In genomic region chr16:42275518-42276215, GRCm38 (mm10) we compare ENCODE assay signal across 8 mouse cellular contexts.
DNase-seq lines count a peak whose midpoint lies in the region; ATAC-seq lines count a peak whose summit lies in the region.

No protein-coding gene starts in this region.

- peak; percentile 41 for DNase-seq in embryo, embryonic 10.5 days (ENCODE audit: low spot score)
- DNase-seq in embryo, embryonic 9.5 days (ENCODE audit: extremely low spot score): no peak
- peak; percentile 39 for DNase-seq in right cerebral cortex, postnatal 4 days
- DNase-seq in right cerebral cortex, adult 18-20 months: no peak
- DNase-seq in layer of hippocampus, postnatal 14 days (ENCODE audit: low spot score in 2 of 2): peak; percentile 39 to 66
- DNase-seq in retina, embryonic 14.5 days (ENCODE audit: low spot score): peak; percentile 51
- no peak for DNase-seq in frontal cortex, adult 2 months (ENCODE audit: extremely low spot score in 1 of 2, low spot score in 1 of 2)

- ATAC-seq in erythroblast, adult 5-6 weeks (replicated peaks; ENCODE audit: low FRiP score, poor library complexity, severe bottlenecking): no peak

Comparison
In these comparisons a context has a peak if more than half of its experiments do, and no peak if none do; other contexts are left out.
1. DNase-seq: peak in embryo, embryonic 10.5 days (single experiment), right cerebral cortex, postnatal 4 days (single experiment), layer of hippocampus, postnatal 14 days (2 of 2) and retina, embryonic 14.5 days (single experiment); none in embryo, embryonic 9.5 days (single experiment), right cerebral cortex, adult 18-20 months (single experiment) and frontal cortex, adult 2 months (0 of 2).